Mouse (Mus musculus) 416B (cell line): ENCODE measurements at regions not wholly inside any gene's neighbourhood (a gene's known extent, or its start where the extent isn't known, plus 50 kb on each side); places are given as distances from the start of the nearest gene placed in this dataset.
"Not testable (repeated sequence)": the region's sequence is repeated elsewhere in the genome, so short reads cannot be mapped to it uniquely, and the experiment has no call there.

ENCODE experiments used
- DNase-seq: peaks from one replicate; pipeline ENCODE4 v3.0.0; 2011; ENCODE audit warnings: low read depth

- not testable (repeated sequence) for DNase-seq
These were observed 589.0 kb upstream of the Cadm2 start for GRCm38 (mm10) chr16:68209684-68210083.

GRCm38 (mm10) chr16:68204908-68205307 lies 584.2 kb upstream of the Cadm2 start:
- DNase-seq: not testable (repeated sequence)

GRCm38 (mm10) chr16:68164645-68165044 lies 543.9 kb upstream of the Cadm2 start:
- peak; percentile 28 for DNase-seq

GRCm38 (mm10) chr16:68153541-68153940 lies 532.8 kb upstream of the Cadm2 start:
- DNase-seq: no peak
